ENCODE assay signal across 16 mouse cellular contexts in genomic region chr9:94922062-94922461, GRCm38 (mm10).
"Had no signal": no experiment of that assay in that cellular context is flagged by ENCODE, and none has a peak within 500 bp of the region (broad histone marks: within the 10 kb centered on the region; RNA-seq: fewer than 3 reads in every experiment).

No protein-coding gene starts in this region.

- H3K9ac ChIP-seq: limb, embryonic 15.5 days; liver, embryonic 13.5 days; liver, postnatal 0 days; lung, embryonic 15.5 days; neural tube, embryonic 15.5 days had no signal

- H3K27ac ChIP-seq: layer of hippocampus, adult 2 months; limb, embryonic 15.5 days; liver, embryonic 13.5 days; lung, embryonic 15.5 days; midbrain, embryonic 10.5 days; neural tube, embryonic 15.5 days had no signal

- ATAC-seq: liver, postnatal 0 days had no signal

- H3K9me3 ChIP-seq: limb, embryonic 15.5 days; liver, embryonic 13.5 days; lung, embryonic 15.5 days; midbrain, embryonic 10.5 days; neural tube, embryonic 15.5 days had no signal

- H3K4me2 ChIP-seq: limb, embryonic 15.5 days; liver, embryonic 13.5 days; lung, embryonic 15.5 days; neural tube, embryonic 15.5 days had no signal

- H3K36me3 ChIP-seq: limb, embryonic 15.5 days; liver, embryonic 13.5 days; lung, embryonic 15.5 days; midbrain, embryonic 10.5 days; neural tube, embryonic 15.5 days had no signal

- DNase-seq: kidney, adult 8-10 months; kidney, postnatal 25 days; liver, embryonic 13.5 days; liver, postnatal 0 days; lung, postnatal 14 days; midbrain, embryonic 14.5 days; right cerebral cortex, postnatal 4 days; spleen, adult 18-20 months; thymus, adult 18-20 months; thymus, postnatal 14 days had no signal

- H3K4me1 ChIP-seq: limb, embryonic 15.5 days; liver, embryonic 13.5 days; lung, embryonic 15.5 days; midbrain, embryonic 10.5 days had no signal

- H3K27me3 ChIP-seq: limb, embryonic 15.5 days; liver, embryonic 13.5 days; lung, embryonic 15.5 days; neural tube, embryonic 15.5 days had no signal

- H3K4me3 ChIP-seq: layer of hippocampus, adult 2 months; limb, embryonic 15.5 days; liver, embryonic 13.5 days; lung, embryonic 15.5 days; midbrain, embryonic 10.5 days; myocyte; neural tube, embryonic 15.5 days had no signal
